Mouse (Mus musculus) ES-Bruce4 (cell line): ENCODE results near the gene Rnf34. TPM values are rescaled to one million over a fixed set of nuclear protein-coding genes. Genes with fewer than 3 reads are reported as not detected.

ENCODE experiments used
- H3K27ac ChIP-seq: 2 replicates; pipeline ENCODE4 v1.5.1; 2012; ENCODE audit warnings: low read length, inconsistent platforms; ENCODE audit not compliant: insufficient read depth
- H3K27me3 ChIP-seq: 2 replicates; pipeline ENCODE4 v1.6.1; 2012; ENCODE audit warnings: mild to moderate bottlenecking, low read length, inconsistent platforms; ENCODE audit not compliant: control insufficient read depth, poor library complexity, insufficient read depth, severe bottlenecking
- H3K36me3 ChIP-seq: 2 replicates; pipeline ENCODE4 v1.6.1; 2012; ENCODE audit warnings: inconsistent platforms, mild to moderate bottlenecking, low read length, moderate library complexity; ENCODE audit not compliant: control insufficient read depth, poor library complexity, insufficient read depth, severe bottlenecking
- H3K4me1 ChIP-seq: one replicate; pipeline ENCODE4 v1.8.1; 2011; ENCODE audit warnings: low read length; ENCODE audit not compliant: control insufficient read depth, insufficient read depth
- H3K4me3 ChIP-seq: 2 replicates; pipeline ENCODE4 v1.5.1; 2011; ENCODE audit warnings: low read depth, mild to moderate bottlenecking, low read length
- H3K9ac ChIP-seq: 2 replicates; pipeline ENCODE4 v1.6.1; 2012; ENCODE audit warnings: low read depth, mild to moderate bottlenecking, inconsistent platforms; ENCODE audit not compliant: poor library complexity, severe bottlenecking
- H3K9me3 ChIP-seq: replicated peaks from 2 replicates; pipeline ENCODE4 v1.6.1; 2012; ENCODE audit warnings: mild to moderate bottlenecking, low read length, inconsistent platforms; ENCODE audit not compliant: control insufficient read depth, poor library complexity, insufficient read depth, severe bottlenecking
- CTCF ChIP-seq: IDR thresholded peaks from one replicate; pipeline ENCODE4 v1.8.1; 2011; ENCODE audit warnings: low read depth, low read length
- EP300 ChIP-seq: IDR thresholded peaks from 2 replicates; pipeline ENCODE4 v1.6.1; 2011; ENCODE audit warnings: low read depth, low read length; ENCODE audit not compliant: insufficient read depth
- POLR2A ChIP-seq: IDR thresholded peaks from one replicate; pipeline ENCODE4 v1.8.1; 2011; ENCODE audit warnings: low read length; ENCODE audit not compliant: insufficient read depth
- polyA plus RNA-seq: library from polyadenylated mRNA; stranded (reverse); fragments of >200 nt; gene quantifications from 2 replicates; pipeline ENCODE4 v1.2.4, GENCODE M21; 2011; ENCODE audit warnings: low read depth; ENCODE audit not compliant: missing spikeins, insufficient read depth, insufficient read length

The Rnf34 gene
- polyA plus RNA-seq, 1 experiment = 28.5 TPM

DNA sequence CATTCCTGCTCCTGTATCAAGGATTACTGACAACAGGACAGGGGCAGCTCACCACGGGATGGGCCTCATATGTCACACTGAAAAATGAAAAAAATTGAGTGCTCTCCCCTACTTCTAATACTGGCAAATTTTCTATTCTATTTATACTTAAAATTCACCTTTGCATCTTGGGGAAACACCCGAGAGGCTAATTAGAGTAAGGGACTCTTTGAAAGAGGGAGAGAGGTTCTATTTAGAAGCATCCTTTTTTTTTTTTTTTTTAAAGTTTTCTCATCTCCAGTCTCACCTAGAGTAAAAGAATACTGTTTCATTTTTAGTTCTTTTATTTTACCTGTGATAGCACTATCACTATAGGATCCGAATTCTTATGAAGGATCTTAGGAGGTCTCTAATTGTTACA lies 24.5 kb downstream of the Rnf34 start:
- H3K36me3 ChIP-seq = peaks cover 46% of the 10 kb centered on the region
- no peaks in the 10 kb centered on the region for H3K4me1 ChIP-seq
- no peaks in the 10 kb centered on the region for H3K9me3 ChIP-seq
- no peaks in the 10 kb centered on the region for H3K27me3 ChIP-seq
- H3K27ac ChIP-seq = no peak overlapping the region
- H3K4me3 ChIP-seq = no peak overlapping the region
- no peak overlapping the region for H3K9ac ChIP-seq
- TF ChIP-seq EP300 (no peak), CTCF (no peak), POLR2A (no peak)

DNA sequence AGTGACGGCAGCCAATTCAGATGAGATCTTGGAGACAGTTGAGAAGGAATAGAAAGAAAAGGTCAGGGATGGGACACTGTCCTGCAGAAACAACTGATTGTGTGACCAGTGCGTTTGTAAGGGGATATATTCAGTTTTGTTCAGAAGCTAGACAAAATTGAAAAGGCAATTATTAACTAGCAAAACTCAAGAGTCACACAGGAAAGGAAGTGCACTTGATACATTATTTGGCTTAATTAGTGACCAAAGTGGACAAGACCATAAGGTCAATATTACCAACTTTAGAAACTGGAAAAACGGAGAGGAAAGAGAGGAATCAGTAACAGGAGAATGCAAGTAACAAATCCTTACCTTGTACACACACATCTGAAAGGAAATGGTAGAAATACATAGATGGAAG lies 26.8 kb downstream of the Rnf34 start:
- no peak overlapping the region for H3K4me3 ChIP-seq
- H3K4me1 ChIP-seq = no peaks in the 10 kb centered on the region
- TF ChIP-seq POLR2A (no peak), CTCF (no peak)
- H3K9ac ChIP-seq = no peak overlapping the region
- H3K27me3 ChIP-seq = no peaks in the 10 kb centered on the region
- peaks cover 42% of the 10 kb centered on the region for H3K36me3 ChIP-seq
- H3K9me3 ChIP-seq = no peaks in the 10 kb centered on the region
- no peak overlapping the region for H3K27ac ChIP-seq

DNA sequence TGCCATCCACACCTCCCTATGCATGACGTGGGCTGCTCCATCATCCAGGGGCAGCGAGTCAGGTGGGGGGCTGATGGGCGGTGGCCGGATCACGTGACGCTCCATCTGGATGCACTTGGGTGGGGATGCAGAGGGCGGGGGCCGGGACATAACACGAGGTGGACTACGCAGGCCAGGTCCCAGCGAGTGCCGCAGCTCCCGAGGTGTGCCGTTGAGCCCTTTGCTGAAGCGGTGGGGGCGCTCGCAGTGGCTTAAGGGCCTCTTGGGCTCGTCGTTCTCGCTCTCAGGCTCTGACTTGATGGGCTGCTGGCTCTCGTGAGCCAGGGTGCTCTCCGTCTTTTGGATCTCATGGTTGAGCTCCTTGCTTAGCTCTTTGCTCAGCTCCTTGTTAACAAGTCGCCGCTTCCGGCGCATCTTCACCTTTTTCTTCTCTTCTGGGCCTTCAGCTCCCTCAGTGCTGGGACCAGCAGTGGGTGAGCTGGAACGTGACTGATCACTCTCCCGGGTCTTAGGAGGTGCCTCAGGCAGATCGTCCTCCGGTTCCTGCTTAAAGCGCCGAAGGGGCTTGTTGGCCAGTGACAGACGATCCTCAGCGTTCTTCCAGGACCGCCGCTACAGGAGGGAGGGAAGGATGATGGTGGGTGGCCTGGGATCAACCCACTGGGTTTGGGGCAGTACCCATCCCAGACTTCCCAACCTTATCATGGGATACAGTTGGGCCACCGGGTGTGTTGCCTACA lies 30.6 kb downstream of the Rnf34 start:
- H3K36me3 ChIP-seq = peaks cover 28% of the 10 kb centered on the region
- no peak overlapping the region for H3K4me3 ChIP-seq
- peak; percentile 44; the same call in 1 of the 2 replicates for TF ChIP-seq EP300
- no peak for TF ChIP-seq POLR2A
- TF ChIP-seq CTCF = no peak
- peaks cover 8% of the 10 kb centered on the region for H3K4me1 ChIP-seq
- no peak overlapping the region for H3K9ac ChIP-seq
- H3K27ac ChIP-seq = no peak overlapping the region
- H3K27me3 ChIP-seq = no peaks in the 10 kb centered on the region
- no peaks in the 10 kb centered on the region for H3K9me3 ChIP-seq

DNA sequence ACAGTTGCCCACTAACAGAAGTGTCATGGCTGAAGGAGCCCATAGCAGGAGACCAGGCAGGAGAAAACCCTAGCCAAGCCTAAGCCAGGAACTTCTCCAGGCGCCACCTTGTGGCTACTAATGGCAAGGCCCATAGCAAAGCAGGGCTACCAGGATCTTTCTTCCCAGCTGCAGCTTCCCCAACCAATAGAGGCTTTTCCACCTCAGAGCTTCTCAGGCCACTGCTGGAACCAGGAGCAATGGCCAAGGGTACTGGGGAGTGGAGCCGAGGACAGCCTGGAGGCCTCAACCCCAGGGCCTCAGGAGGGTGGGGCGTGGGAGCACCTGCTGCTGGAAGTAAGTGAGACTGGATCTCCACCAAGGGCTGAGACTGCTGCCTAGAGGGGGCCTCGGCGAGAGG lies 31.5 kb downstream of the Rnf34 start:
- TF ChIP-seq CTCF (peak; percentile 70), POLR2A (no peak), EP300 (no peak)
- Histone ChIP-seq H3K9ac (no peak overlapping the region), H3K4me3 (no peak overlapping the region), H3K4me1 (peaks cover 8% of the 10 kb centered on the region), H3K9me3 (no peaks in the 10 kb centered on the region), H3K27me3 (no peaks in the 10 kb centered on the region), H3K36me3 (peaks cover 26% of the 10 kb centered on the region), H3K27ac (no peak overlapping the region)

DNA sequence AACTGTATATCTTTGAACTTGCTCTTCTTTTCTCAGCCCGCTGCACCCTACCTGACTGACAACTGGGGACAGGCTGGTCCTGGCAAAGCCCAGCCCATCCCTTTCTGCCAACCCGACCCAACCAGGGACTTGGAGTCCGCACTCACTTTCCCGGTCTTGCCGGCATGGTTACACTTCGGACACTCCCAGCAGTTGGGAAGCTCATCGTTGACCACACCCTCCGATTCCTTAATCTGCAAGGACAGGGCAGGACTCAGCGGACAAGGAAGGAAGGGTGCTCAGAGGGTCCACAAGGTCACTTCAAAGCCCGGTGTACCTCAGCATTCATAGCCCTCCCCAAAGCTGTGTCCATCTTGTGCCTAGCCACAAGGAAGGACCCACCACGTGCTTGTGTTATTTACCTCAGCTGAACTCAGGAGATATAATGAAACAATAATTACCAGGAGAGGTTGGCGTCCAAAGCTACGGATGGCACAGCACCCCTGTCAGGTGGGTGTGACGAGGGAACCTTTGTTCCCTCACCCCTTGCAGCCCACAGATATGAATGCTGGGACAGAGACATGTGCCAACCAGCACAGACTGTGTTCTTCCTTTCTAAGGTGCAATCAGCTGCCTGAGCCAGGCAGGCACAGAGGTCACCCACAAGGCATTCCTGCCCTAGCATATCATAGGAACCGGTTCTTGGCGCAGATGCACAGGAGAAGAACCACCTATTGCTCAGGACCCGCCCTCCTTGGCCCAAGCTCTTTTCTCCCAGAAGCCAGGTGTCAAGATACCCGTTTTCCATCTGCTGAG lies 32.6 kb downstream of the Rnf34 start:
- TF ChIP-seq EP300 = 0 out of 2 replicates have a peak, but pooled peaks have one; percentile 7
- no peak for TF ChIP-seq CTCF
- TF ChIP-seq POLR2A = no peak
- Histone ChIP-seq H3K27me3 (no peaks in the 10 kb centered on the region), H3K9me3 (no peaks in the 10 kb centered on the region), H3K9ac (no peak overlapping the region), H3K4me3 (peak overlapping the region; percentile 16; the same call in 1 of the 2 replicates), H3K4me1 (peaks cover 8% of the 10 kb centered on the region), H3K36me3 (peaks cover 19% of the 10 kb centered on the region), H3K27ac (no peak overlapping the region)

DNA sequence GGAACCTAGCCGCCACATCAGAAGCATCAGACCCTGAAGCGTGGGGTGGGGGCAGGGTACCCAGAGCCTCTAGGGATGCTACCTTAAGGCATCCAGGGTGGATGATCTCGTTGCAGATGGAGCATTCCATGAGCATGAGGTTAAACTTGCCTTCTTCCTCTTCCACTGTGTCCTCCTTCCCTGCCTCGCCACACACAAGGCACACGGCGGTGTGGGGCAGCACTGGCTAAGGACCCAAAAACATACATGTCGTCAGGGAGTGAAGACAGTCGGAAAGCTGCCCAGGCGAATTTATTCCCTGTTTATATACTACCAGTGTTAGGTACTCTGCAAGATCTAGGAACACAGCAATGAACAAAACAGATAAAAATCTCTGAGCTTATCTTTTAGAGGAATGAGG lies 33.4 kb downstream of the Rnf34 start:
- Histone ChIP-seq H3K9me3 (no peaks in the 10 kb centered on the region), H3K4me1 (peaks cover 8% of the 10 kb centered on the region), H3K27me3 (no peaks in the 10 kb centered on the region), H3K4me3 (no peak overlapping the region), H3K27ac (no peak overlapping the region), H3K9ac (no peak overlapping the region), H3K36me3 (peaks cover 12% of the 10 kb centered on the region)
- TF ChIP-seq EP300 (no peak), CTCF (no peak), POLR2A (no peak)
